Mouse (Mus musculus) limb, embryonic 14.5 days (tissue): ENCODE measurements around the gene Zfp42. TPM values are rescaled to one million over a fixed set of nuclear protein-coding genes. Genes with fewer than 3 reads are reported as not detected.
A peak's percentile ranks its signal among the peaks of the same experiment; 100 is the strongest.
"Not testable (repeated sequence)": the region's sequence is repeated elsewhere in the genome, so short reads cannot be mapped to it uniquely, and the experiment has no call there.

ENCODE experiments used
- ATAC-seq: fragments of 200-750 bp; cut with Nextera tagmentation; 2 replicates; pipeline ENCODE4 v1.8.0; 2017; ENCODE audit warnings: low read depth, moderate number of reproducible peaks, moderate TSS enrichment; ENCODE audit not compliant: low FRiP score
- DNase-seq: peaks from one replicate; pipeline ENCODE4 v3.0.0-alpha.2; 2015; ENCODE audit warnings: low spot score
- H3K27ac ChIP-seq: fragments of 300-500 bp; sonication (generic); replicated peaks from 2 replicates; pipeline ENCODE4 v1.5.1; 2014; ENCODE audit warnings: low read depth, mild to moderate bottlenecking, low read length, moderate library complexity, mixed read lengths
- H3K27me3 ChIP-seq: fragments of 300-500 bp; sonication (generic); 2 replicates; pipeline ENCODE4 v1.6.1; 2014; ENCODE audit warnings: low read length, mixed read lengths; ENCODE audit not compliant: control insufficient read depth, insufficient read depth
- H3K36me3 ChIP-seq: fragments of 300-500 bp; sonication (generic); 2 replicates; pipeline ENCODE4 v1.6.1; 2014; ENCODE audit warnings: mild to moderate bottlenecking, low read length, moderate library complexity, mixed read lengths; ENCODE audit not compliant: control insufficient read depth, insufficient read depth
- H3K4me1 ChIP-seq: fragments of 300-500 bp; sonication (generic); 2 replicates; pipeline ENCODE4 v1.6.1; 2014; ENCODE audit warnings: antibody characterized with exemption, low read length, mixed read lengths; ENCODE audit not compliant: control insufficient read depth, insufficient read depth
- H3K4me2 ChIP-seq: fragments of 300-500 bp; sonication (generic); replicated peaks from 2 replicates; pipeline ENCODE4 v1.6.1; 2014; ENCODE audit warnings: low read depth, mild to moderate bottlenecking, low read length, moderate library complexity; ENCODE audit not compliant: severe bottlenecking
- H3K4me3 ChIP-seq: fragments of 300-500 bp; sonication (generic); replicated peaks from 2 replicates; pipeline ENCODE4 v1.5.1; 2014; ENCODE audit warnings: low read length
- H3K9ac ChIP-seq: fragments of 300-500 bp; sonication (generic); 2 replicates; pipeline ENCODE4 v1.6.1; 2014; ENCODE audit warnings: mild to moderate bottlenecking, low read depth, low read length, moderate library complexity; ENCODE audit not compliant: severe bottlenecking
- H3K9me3 ChIP-seq: fragments of 300-500 bp; sonication (generic); 2 replicates; pipeline ENCODE4 v1.6.1; 2016; ENCODE audit warnings: low read length; ENCODE audit not compliant: control insufficient read depth
- POLR2A ChIP-seq: fragments of 200-500 bp; IDR thresholded peaks from 2 replicates; pipeline ENCODE4 v1.8.0; 2012; ENCODE audit warnings: inconsistent platforms, mild to moderate bottlenecking, moderate library complexity, borderline replicate concordance; ENCODE audit not compliant: insufficient read depth, insufficient read length; ENCODE audit errors: extremely low read depth
- WGBS: fragments of 180-500 bp; shearing (Covaris S2); extraction: QIAGEN DNeasy Blood & Tissue Kit; methylation state at CpG from one replicate; pipeline ENCODE4 v1.1.7; 2014; 5-methylcytosine and 5-hydroxymethylcytosine counted together
- polyA plus RNA-seq, 2 experiments: library from polyadenylated mRNA; depleted of rRNA in 1 of 2; stranded (reverse) in 1 of 2; unstranded in 1 of 2; fragments of >200 nt; fragmentation: Nextera tagmentation in 1 of 2; extraction: Ambion mirVana in 1 of 2; gene quantifications; 2 replicates each; pipeline versions ENCODE4 v1.2.1 to v1.2.3; 2012 to 2014

Gene Zfp42
- 0.04 and 0.05 TPM in 2 replicates for polyA plus RNA-seq (2012; rRNA removed)
- 0.10 and 0.18 TPM in 2 replicates for polyA plus RNA-seq (2014; fragmentation: Nextera tagmentation; extraction: Ambion mirVana)

DNA sequence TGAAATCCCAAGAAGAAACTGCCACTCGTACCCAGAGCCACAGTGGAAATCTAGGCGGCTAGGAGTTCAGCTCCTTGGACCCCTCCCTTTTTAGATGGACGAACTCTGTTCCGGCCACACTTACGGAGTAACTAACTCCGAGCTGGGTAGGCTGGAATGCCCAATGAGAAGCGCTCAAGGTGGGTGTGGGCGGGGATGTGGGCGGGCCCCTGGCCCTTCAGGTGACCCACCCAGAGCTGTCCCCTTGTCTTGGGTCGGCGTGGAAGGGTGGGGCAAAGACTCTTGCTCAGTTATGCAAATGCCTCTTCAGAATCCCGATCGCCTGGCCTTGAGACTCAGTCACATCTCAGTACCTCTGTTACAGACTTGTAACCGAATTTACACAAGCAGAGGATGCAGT is at the start of gene Zfp42:
TSS of gene Zfp42 (minus strand) at position 85 of the 400 bp plus-strand sequence.
- Histone ChIP-seq H3K4me1 (no peaks in the 10 kb centered on the region), H3K4me2 (0 out of 2 replicates have a peak within 1 kb of the TSS, but pooled peaks have one; percentile 13), H3K27me3 (no peaks in the 10 kb centered on the region), H3K36me3 (no peaks in the 10 kb centered on the region), H3K27ac (no peak within 1 kb of the TSS), H3K9me3 (peaks cover 6% of the 10 kb centered on the region), H3K4me3 (no peak within 1 kb of the TSS), H3K9ac (no peak within 1 kb of the TSS)
- no peak for ATAC-seq
- WGBS, result 53% methylated on average over 14 of the region's 14 CpGs
- DNase-seq, result no peak
- TF ChIP-seq POLR2A, result no peak

DNA sequence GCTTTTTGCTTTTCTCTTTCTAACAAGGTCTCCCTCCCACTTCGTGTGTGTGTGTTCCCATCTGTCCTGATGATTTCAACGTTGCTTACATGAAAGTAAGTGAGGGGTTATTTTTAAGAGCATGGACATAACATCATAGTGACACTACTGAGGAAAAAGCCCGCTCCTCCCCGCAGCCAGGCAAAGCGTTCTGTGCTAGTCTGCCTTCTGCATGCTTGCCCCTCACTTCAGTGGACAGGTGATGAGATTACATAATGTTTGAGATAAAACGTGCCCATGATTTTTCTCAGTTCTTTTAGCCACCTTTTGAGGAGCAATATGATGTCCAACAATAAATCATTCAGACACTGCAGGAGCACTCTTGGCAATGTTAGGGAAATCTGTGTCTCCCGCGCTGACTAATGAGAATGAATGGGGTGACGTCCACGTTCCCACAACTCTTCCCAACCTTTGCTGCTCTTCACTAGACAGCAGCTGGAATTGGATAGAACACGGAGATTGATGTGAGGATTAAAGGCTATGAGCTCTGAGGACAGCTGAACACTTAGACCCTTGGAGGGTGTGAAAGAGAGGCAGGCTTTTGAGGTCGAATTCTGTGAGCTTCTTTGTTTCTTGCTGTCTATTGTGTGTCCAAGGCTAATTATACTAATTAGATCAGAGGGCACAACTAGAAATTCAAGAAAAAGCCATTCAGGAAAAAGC is 49.4 kb upstream of the Zfp42 start:
- no peaks in the 10 kb centered on the region for H3K27me3 ChIP-seq
- no peak overlapping the region for H3K27ac ChIP-seq
- no peak overlapping the region for H3K9ac ChIP-seq
- H3K36me3 ChIP-seq, result no peaks in the 10 kb centered on the region
- H3K9me3 ChIP-seq, result no peaks in the 10 kb centered on the region
- H3K4me2 ChIP-seq, result no peak overlapping the region
- DNase-seq (no peak), ATAC-seq (peak; percentile 44; the same call in 1 of the 2 replicates)
- no peaks in the 10 kb centered on the region for H3K4me1 ChIP-seq
- 75% methylated on average over 12 of the region's 12 CpGs for WGBS
- no peak for TF ChIP-seq POLR2A
- H3K4me3 ChIP-seq, result no peak overlapping the region

DNA sequence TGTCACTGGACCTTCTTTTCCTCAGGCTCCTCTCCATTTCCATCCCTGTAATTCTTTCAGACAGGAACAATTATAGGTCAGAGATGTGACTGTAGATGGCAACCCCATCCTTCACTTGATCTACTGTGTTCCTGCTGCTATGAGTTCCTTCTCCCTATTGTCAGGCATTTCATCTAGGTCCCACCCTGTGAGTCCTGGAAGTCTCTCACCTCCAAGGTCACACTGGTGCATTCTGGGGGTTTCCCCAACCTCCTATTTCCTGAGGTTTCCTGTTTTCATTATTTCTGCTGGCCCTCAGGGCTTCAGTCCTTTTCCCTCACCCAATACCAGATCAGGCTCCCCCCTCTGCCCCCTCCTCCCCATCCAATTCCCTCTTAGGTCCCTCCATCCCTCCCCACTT is 45.5 kb upstream of the Zfp42 start:
- H3K27ac ChIP-seq, ATAC-seq, H3K27me3 ChIP-seq, H3K4me3 ChIP-seq, H3K4me1 ChIP-seq, H3K4me2 ChIP-seq, H3K36me3 ChIP-seq, H3K9me3 ChIP-seq, DNase-seq, H3K9ac ChIP-seq: not testable (repeated sequence)

DNA sequence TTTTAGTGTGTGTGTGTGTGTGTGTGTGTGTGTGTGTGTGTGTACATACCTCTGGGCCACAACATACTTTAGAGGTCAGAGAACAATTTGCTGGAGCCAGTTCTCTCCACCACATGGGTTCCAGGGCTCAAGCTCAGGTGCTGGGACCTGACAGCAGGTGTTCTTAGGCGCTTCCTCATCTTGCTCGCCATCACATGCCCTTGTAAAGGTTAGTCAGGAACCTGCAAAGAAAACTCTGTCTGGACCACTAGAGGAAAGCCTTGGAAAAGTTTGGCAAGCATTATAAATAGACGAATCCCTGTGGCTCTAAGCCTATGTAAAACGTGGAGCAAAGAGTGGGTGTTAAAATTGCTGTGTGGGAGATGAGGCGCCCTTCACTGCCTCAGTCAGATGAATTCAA is 31.8 kb upstream of the Zfp42 start:
- no peak for TF ChIP-seq POLR2A

DNA sequence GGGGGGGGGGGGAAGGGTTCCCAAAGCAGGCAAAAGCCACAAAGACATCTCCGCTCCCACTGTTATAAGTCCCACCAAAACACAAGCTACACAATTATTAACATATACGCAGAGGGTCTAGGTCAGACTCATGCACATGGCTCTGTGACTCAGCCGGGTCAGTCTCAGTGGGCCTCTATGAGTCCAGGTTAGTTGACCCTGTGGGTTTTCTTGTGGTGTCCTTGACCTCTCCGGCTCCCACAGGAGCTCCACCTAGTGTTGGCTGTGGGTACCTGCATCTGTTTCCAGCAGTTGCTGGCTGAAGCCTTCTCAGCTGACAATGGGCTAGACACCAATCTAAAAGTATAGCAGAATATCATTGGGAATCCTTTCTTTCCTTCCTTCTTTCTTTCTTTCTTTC is 26.7 kb upstream of the Zfp42 start:
- no peak overlapping the region for H3K9ac ChIP-seq
- no peaks in the 10 kb centered on the region for H3K27me3 ChIP-seq
- no peaks in the 10 kb centered on the region for H3K36me3 ChIP-seq
- H3K27ac ChIP-seq, result no peak overlapping the region
- 59% methylated on average over 4 of the region's 4 CpGs for WGBS
- DNase-seq (no peak), ATAC-seq (no peak)
- no peaks in the 10 kb centered on the region for H3K4me1 ChIP-seq
- H3K4me3 ChIP-seq, result no peak overlapping the region
- no peaks in the 10 kb centered on the region for H3K9me3 ChIP-seq
- no peak overlapping the region for H3K4me2 ChIP-seq
- no peak for TF ChIP-seq POLR2A

More for the DNA sequence above, 31.8 kb upstream of the Zfp42 start:
- Histone ChIP-seq H3K9ac (no peak overlapping the region), H3K4me3 (no peak overlapping the region), H3K4me1 (no peaks in the 10 kb centered on the region), H3K4me2 (no peak overlapping the region), H3K36me3 (no peaks in the 10 kb centered on the region), H3K27me3 (no peaks in the 10 kb centered on the region), H3K9me3 (no peaks in the 10 kb centered on the region), H3K27ac (no peak overlapping the region)
- WGBS, result 72% methylated on average over 5 of the region's 5 CpGs
- ATAC-seq, result no peak
- DNase-seq, result no peak
